Mouse (Mus musculus): Measurements from ENCODE around the gene Pdzk1.

DNA sequence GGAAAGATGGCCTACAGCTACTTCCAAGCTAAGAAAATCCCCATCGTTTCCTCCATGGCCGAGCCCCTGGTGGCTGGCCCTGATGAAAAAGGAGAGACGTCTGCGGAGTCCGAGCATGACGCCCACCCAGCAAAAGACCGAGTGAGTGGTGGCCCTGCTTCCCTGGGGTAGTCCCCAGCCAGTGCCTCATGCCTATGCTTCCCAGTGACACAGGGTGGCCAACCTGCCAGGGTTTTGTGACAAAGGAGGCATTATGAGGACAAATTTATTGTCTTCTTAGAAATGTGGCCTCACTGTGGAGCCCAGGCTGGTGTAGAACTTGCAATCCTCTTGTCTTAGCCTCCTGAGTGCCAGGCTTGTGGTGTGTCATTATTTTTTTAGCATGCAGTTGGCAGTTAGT lies 40.0 kb downstream of the Pdzk1 start:
- TF ChIP-seq POLR2A (IDR thresholded peaks at IDR 0.05; ENCODE audit: low read depth, low read length) (no peak), CTCF (conservative IDR thresholded peaks at IDR 0.05; ENCODE audit: insufficient read depth, insufficient read length, low read depth, low read length) (no peak)

All from kidney, adult 2 months (tissue).